Mouse (Mus musculus) heart, adult 2 months (tissue): ENCODE measurements around the gene Gm49510. TPM values are rescaled to one million over a fixed set of nuclear protein-coding genes. Genes with fewer than 3 reads are reported as not detected.

Experiments
- DNase-seq, 2 experiments: peaks; one replicate each; pipeline ENCODE4 v3.0.0; 2021
- H3K27ac ChIP-seq: fragments of 200-600 bp; 2 replicates; pipeline ENCODE4 v1.8.1; 2022
- H3K27me3 ChIP-seq: fragments of 200-500 bp; 2 replicates; pipeline ENCODE4 v1.6.1; 2012; ENCODE audit warnings: mild to moderate bottlenecking, low read length, inconsistent platforms, mixed read lengths; ENCODE audit not compliant: control insufficient read depth, insufficient read depth
- H3K36me3 ChIP-seq: fragments of 200-500 bp; 2 replicates; pipeline ENCODE4 v1.6.1; 2012; ENCODE audit warnings: low read length, inconsistent platforms; ENCODE audit not compliant: control insufficient read depth, insufficient read depth
- H3K4me1 ChIP-seq: fragments of 200-500 bp; 2 replicates; pipeline ENCODE4 v1.6.1; 2011; ENCODE audit warnings: low read length; ENCODE audit not compliant: control insufficient read depth, insufficient read depth
- H3K4me3 ChIP-seq: fragments of 200-600 bp; 2 replicates; pipeline ENCODE4 v1.8.1; 2022
- H3K79me2 ChIP-seq: fragments of 200-500 bp; replicated peaks from 2 replicates; pipeline ENCODE4 v1.6.1; 2012; ENCODE audit warnings: mild to moderate bottlenecking, inconsistent platforms, low read length, moderate library complexity, mixed read lengths; ENCODE audit not compliant: control insufficient read depth, insufficient read depth
- H3K9ac ChIP-seq: fragments of 200-500 bp; 2 replicates; pipeline ENCODE4 v1.6.1; 2012; ENCODE audit warnings: low read depth, mild to moderate bottlenecking, control low read depth, inconsistent platforms, low read length, mixed read lengths
- CTCF ChIP-seq: fragments of 200-600 bp; IDR thresholded peaks from 2 replicates; pipeline ENCODE4 v1.8.1; 2022; ENCODE audit warnings: antibody characterized with exemption, mild to moderate bottlenecking, moderate library complexity
- EP300 ChIP-seq: fragments of 200-500 bp; IDR thresholded peaks from 2 replicates; pipeline ENCODE4 v1.6.1; 2011; ENCODE audit warnings: low read depth, low read length, control low read depth; ENCODE audit not compliant: insufficient read depth
- POLR2A ChIP-seq: fragments of 200-500 bp; IDR thresholded peaks from 2 replicates; pipeline ENCODE4 v1.6.1; 2011; ENCODE audit warnings: mild to moderate bottlenecking, low read depth, low read length, control low read depth; ENCODE audit not compliant: insufficient read depth
- WGBS: fragments of 180-500 bp; shearing (Covaris S2); methylation state at CpG from one replicate; pipeline ENCODE4 v1.1.7; 2018; 5-methylcytosine and 5-hydroxymethylcytosine counted together
- intact Hi-C: fragments of 180-260 bp; cut with DNase I; formaldehyde crosslinking; loops from one replicate; pipeline ENCODE4 v1.15.1; 2025
- polyA plus RNA-seq: library from polyadenylated mRNA; depleted of rRNA; stranded (reverse); fragments of >200 nt; gene quantifications from 2 replicates; pipeline ENCODE4 v1.2.3, GENCODE M21; 2012
- total RNA-seq, 2 experiments: library from RNA; stranded (reverse); gene quantifications; 2 replicates each; pipeline ENCODE4 v1.2.3; 2021

Gene Gm49510
- total and polyA plus RNA-seq, 3 experiments, result 0.04 TPM; not detected in 2

- Histone ChIP-seq H3K9ac (no peak overlapping the region), H3K4me3 (no peak overlapping the region), H3K36me3 (no peaks in the 10 kb centered on the region), H3K79me2 (no peaks in the 10 kb centered on the region), H3K4me1 (peaks cover 2% of the 10 kb centered on the region; the same call in 1 of the 2 replicates), H3K27me3 (no peaks in the 10 kb centered on the region), H3K27ac (no peak overlapping the region)
- DNase-seq, result no peak
- no peak for TF ChIP-seq CTCF
- no peak for TF ChIP-seq POLR2A
- no peak for TF ChIP-seq EP300
- intact Hi-C loops, result no loop called here
- WGBS, result 89% methylated on average over 3 of the region's 3 CpGs
Measured at GRCm38 (mm10) chr15:78881828-78882227, 17.6 kb upstream of the Gm49510 start.

- H3K27me3 ChIP-seq, result no peaks in the 10 kb centered on the region
- 48% methylated on average over 13 of the region's 13 CpGs for WGBS
- H3K4me3 ChIP-seq, result no peak overlapping the region
- no peaks in the 10 kb centered on the region for H3K4me1 ChIP-seq
- H3K79me2 ChIP-seq, result no peaks in the 10 kb centered on the region
- no peak for DNase-seq
- H3K9ac ChIP-seq, result no peak overlapping the region
- intact Hi-C loops, result no loop called here
- H3K27ac ChIP-seq, result no peak overlapping the region
- no peak for TF ChIP-seq CTCF
- TF ChIP-seq POLR2A, result no peak
- TF ChIP-seq EP300, result no peak
- no peaks in the 10 kb centered on the region for H3K36me3 ChIP-seq
Measured at GRCm38 (mm10) chr15:78889401-78889853, 10.0 kb upstream of the Gm49510 start.

- 70% methylated on average over 7 of the region's 7 CpGs for WGBS
- Histone ChIP-seq H3K4me1 (no peaks in the 10 kb centered on the region; the same call in 1 of the 2 replicates), H3K27ac (no peak overlapping the region), H3K4me3 (no peak overlapping the region), H3K9ac (no peak overlapping the region), H3K27me3 (no peaks in the 10 kb centered on the region), H3K79me2 (no peaks in the 10 kb centered on the region), H3K36me3 (no peaks in the 10 kb centered on the region)
- intact Hi-C loops, result loop anchor here (5.0 kb wide), 1 partner anchor 640 kb away; no protein-coding TSS in a partner anchor
- no peak for DNase-seq
- no peak for TF ChIP-seq EP300
- no peak for TF ChIP-seq CTCF
- TF ChIP-seq POLR2A, result no peak
Measured at GRCm38 (mm10) chr15:78892440-78892839, 7.0 kb upstream of the Gm49510 start.

GRCm38 (mm10) chr15:78894726-78895125 is 4.7 kb upstream of the Gm49510 start:
- Histone ChIP-seq H3K9ac (no peak overlapping the region), H3K79me2 (no peaks in the 10 kb centered on the region), H3K27ac (no peak overlapping the region), H3K4me3 (no peak overlapping the region), H3K27me3 (no peaks in the 10 kb centered on the region), H3K4me1 (no peaks in the 10 kb centered on the region; the same call in 1 of the 2 replicates), H3K36me3 (no peaks in the 10 kb centered on the region)
- no peak for DNase-seq
- TF ChIP-seq CTCF, result no peak
- no peak for TF ChIP-seq POLR2A
- TF ChIP-seq EP300, result no peak
- intact Hi-C loops, result loop anchor here (5.0 kb wide), 1 partner anchor 638 kb away; no protein-coding TSS in a partner anchor
- WGBS, result 68% methylated on average over 13 of the region's 13 CpGs

- Histone ChIP-seq H3K36me3 (no peaks in the 10 kb centered on the region), H3K27me3 (no peaks in the 10 kb centered on the region), H3K9ac (no peak overlapping the region), H3K4me3 (no peak overlapping the region), H3K27ac (no peak overlapping the region), H3K79me2 (no peaks in the 10 kb centered on the region), H3K4me1 (peaks cover under 1% of the 10 kb centered on the region; the same call in 1 of the 2 replicates)
- intact Hi-C loops, result no loop called here
- TF ChIP-seq POLR2A (no peak), EP300 (no peak), CTCF (no peak)
- no peak for DNase-seq
- WGBS, result 60% methylated on average over 2 of the region's 2 CpGs
Measured at GRCm38 (mm10) chr15:78895741-78896140, 3.7 kb upstream of the Gm49510 start.

- no peak overlapping the region for H3K9ac ChIP-seq
- 87% methylated on average over 3 of the region's 3 CpGs for WGBS
- no peaks in the 10 kb centered on the region for H3K27me3 ChIP-seq
- no peaks in the 10 kb centered on the region for H3K79me2 ChIP-seq
- peaks cover 2% of the 10 kb centered on the region for H3K4me1 ChIP-seq
- no peak for DNase-seq
- intact Hi-C loops, result no loop called here
- TF ChIP-seq POLR2A (no peak), EP300 (no peak), CTCF (no peak)
- H3K4me3 ChIP-seq, result no peak overlapping the region
- no peak overlapping the region for H3K27ac ChIP-seq
- H3K36me3 ChIP-seq, result no peaks in the 10 kb centered on the region
Measured at GRCm38 (mm10) chr15:78896149-78896548, 3.3 kb upstream of the Gm49510 start.
